Comparison of ENCODE assay signal across 19 mouse cellular contexts in genomic region chr3:149110831-149111230, GRCm38 (mm10).
DNase-seq lines count a peak whose midpoint lies in the region; ATAC-seq and TF ChIP-seq lines count a peak whose summit lies in the region.
"Had no signal": no experiment of that assay in that cellular context is flagged by ENCODE, and none has a peak within 500 bp of the region (broad histone marks: within the 10 kb centered on the region; RNA-seq: fewer than 3 reads in every experiment).

No protein-coding gene starts in this region.

- peak overlapping the region; percentile 77; the same call in 1 of the 2 replicates for H3K27ac ChIP-seq in intestine, embryonic 15.5 days
- no peak overlapping the region for H3K27ac ChIP-seq in intestine, postnatal 0 days (ENCODE audit: low read depth, low read length)
- no peak overlapping the region for H3K27ac ChIP-seq in liver, adult 2 months (replicated peaks; ENCODE audit: insufficient read depth, low read depth, low read length)
- H3K27ac ChIP-seq in liver, embryonic 12.5 days: no peak overlapping the region
- no peak overlapping the region for H3K27ac ChIP-seq in midbrain, embryonic 13.5 days
- H3K27ac ChIP-seq: embryonic facial prominence, embryonic 12.5 days; forebrain, embryonic 15.5 days had no signal

- H3K9ac ChIP-seq in intestine, embryonic 15.5 days: no peak overlapping the region
- H3K9ac ChIP-seq in intestine, postnatal 0 days (ENCODE audit: low read depth, low read length): no peak overlapping the region
- H3K9ac ChIP-seq in liver, adult 2 months (ENCODE audit: low read depth, low read length): no peak overlapping the region
- no peak overlapping the region for H3K9ac ChIP-seq in liver, embryonic 12.5 days
- no peak overlapping the region for H3K9ac ChIP-seq in midbrain, embryonic 13.5 days (replicated peaks)
- H3K9ac ChIP-seq: embryonic facial prominence, embryonic 12.5 days; forebrain, embryonic 15.5 days had no signal

- H3K4me3 ChIP-seq in intestine, embryonic 15.5 days (replicated peaks): no peak overlapping the region
- H3K4me3 ChIP-seq in intestine, postnatal 0 days (ENCODE audit: low read depth, low read length): no peak overlapping the region
- no peak overlapping the region for H3K4me3 ChIP-seq in liver, adult 2 months (ENCODE audit: insufficient read depth, low read depth, low read length)
- no peak overlapping the region for H3K4me3 ChIP-seq in liver, embryonic 12.5 days
- H3K4me3 ChIP-seq in midbrain, embryonic 13.5 days (replicated peaks): no peak overlapping the region
- H3K4me3 ChIP-seq: embryonic facial prominence, embryonic 12.5 days; forebrain, embryonic 15.5 days had no signal

- no peak for TF ChIP-seq CTCF in intestine, postnatal 0 days (IDR thresholded peaks at IDR 0.05; ENCODE audit: low read depth)
- no peak for TF ChIP-seq CTCF in liver, adult 2 months (IDR thresholded peaks at IDR 0.05; ENCODE audit: low read depth, low read length)

- H3K27me3 ChIP-seq in intestine, embryonic 15.5 days (replicated peaks): no peaks in the 10 kb centered on the region
- H3K27me3 ChIP-seq in intestine, postnatal 0 days (replicated peaks; ENCODE audit: control insufficient read depth, insufficient read depth, low read length): no peaks in the 10 kb centered on the region
- H3K27me3 ChIP-seq in liver, adult 2 months (ENCODE audit: control insufficient read depth, insufficient read depth, low read length): no peaks in the 10 kb centered on the region
- H3K27me3 ChIP-seq in liver, embryonic 12.5 days (replicated peaks): 0 out of 2 replicates have a peak, but pooled peaks cover 4% of the 10 kb centered on the region
- H3K27me3 ChIP-seq in midbrain, embryonic 13.5 days: no peaks in the 10 kb centered on the region
- H3K27me3 ChIP-seq: embryonic facial prominence, embryonic 12.5 days; forebrain, embryonic 15.5 days had no signal

- H3K4me2 ChIP-seq in intestine, embryonic 15.5 days (replicated peaks): no peak overlapping the region
- H3K4me2 ChIP-seq in intestine, postnatal 0 days (replicated peaks; ENCODE audit: low read depth): no peak overlapping the region
- no peak overlapping the region for H3K4me2 ChIP-seq in liver, embryonic 12.5 days
- H3K4me2 ChIP-seq in midbrain, embryonic 13.5 days (replicated peaks): no peak overlapping the region
- H3K4me2 ChIP-seq: embryonic facial prominence, embryonic 12.5 days; forebrain, embryonic 15.5 days had no signal

- peak; percentile 35 for DNase-seq in liver, adult 2 months (ENCODE audit: extremely low read depth, low read depth, low spot score)
- peak; percentile 23 for DNase-seq in lung, postnatal 36 days
- DNase-seq in lung, adult 18-20 months: no peak
- no peak for DNase-seq in thymus, postnatal 14 days
- DNase-seq: adrenal gland, postnatal 10 days; cerebellum, adult 11 months; cerebellum, adult 8-10 months; cerebellum, postnatal 14 days; embryo, embryonic 11 days; gastrocnemius, postnatal 36 days; heart, adult 18-20 months; heart, postnatal 14 days had no signal

- peaks cover 14% of the 10 kb centered on the region for H3K4me1 ChIP-seq in intestine, embryonic 15.5 days (replicated peaks)
- no peaks in the 10 kb centered on the region; the same call in 1 of the 2 replicates for H3K4me1 ChIP-seq in intestine, postnatal 0 days (replicated peaks; ENCODE audit: control insufficient read depth, insufficient read depth, low read length)
- H3K4me1 ChIP-seq in liver, adult 2 months (ENCODE audit: control insufficient read depth, insufficient read depth, low read length): no peaks in the 10 kb centered on the region; the same call in 1 of the 2 replicates
- peaks cover 6% of the 10 kb centered on the region; the same call in 1 of the 2 replicates for H3K4me1 ChIP-seq in liver, embryonic 12.5 days
- H3K4me1 ChIP-seq in midbrain, embryonic 13.5 days (replicated peaks): no peaks in the 10 kb centered on the region
- H3K4me1 ChIP-seq: forebrain, embryonic 15.5 days had no signal

- WGBS in intestine, embryonic 15.5 days: 25% methylated on average over 9 of the region's 9 CpGs
- 31% methylated on average over 9 of the region's 9 CpGs for WGBS in intestine, postnatal 0 days
- 50% methylated on average over 9 of the region's 9 CpGs for WGBS in liver, adult 2 months
- WGBS in liver, embryonic 12.5 days (ENCODE audit: insufficient replicate concordance): 42% methylated on average over 9 of the region's 9 CpGs
- WGBS in midbrain, embryonic 13.5 days: 75% methylated on average over 9 of the region's 9 CpGs

- H3K79me2 ChIP-seq in liver, adult 2 months (ENCODE audit: control insufficient read depth, insufficient read depth, low read length): no peaks in the 10 kb centered on the region

- H3K9me3 ChIP-seq in intestine, embryonic 15.5 days: no peaks in the 10 kb centered on the region
- no peaks in the 10 kb centered on the region for H3K9me3 ChIP-seq in intestine, postnatal 0 days (ENCODE audit: control insufficient read depth)
- H3K9me3 ChIP-seq in liver, embryonic 12.5 days (replicated peaks): no peaks in the 10 kb centered on the region
- no peaks in the 10 kb centered on the region for H3K9me3 ChIP-seq in midbrain, embryonic 13.5 days
- H3K9me3 ChIP-seq: embryonic facial prominence, embryonic 12.5 days; forebrain, embryonic 15.5 days; heart, embryonic 10.5 days had no signal

- no peak for ATAC-seq in intestine, embryonic 15.5 days
- no peak for ATAC-seq in intestine, postnatal 0 days
- no peak for ATAC-seq in liver, embryonic 12.5 days
- ATAC-seq in midbrain, embryonic 13.5 days: no peak
- ATAC-seq: forebrain, embryonic 15.5 days had no signal

- H3K36me3 ChIP-seq in intestine, embryonic 15.5 days: no peaks in the 10 kb centered on the region
- H3K36me3 ChIP-seq in intestine, postnatal 0 days (ENCODE audit: control insufficient read depth, insufficient read depth): no peaks in the 10 kb centered on the region
- H3K36me3 ChIP-seq in liver, adult 2 months (ENCODE audit: control insufficient read depth, insufficient read depth, low read length): no peaks in the 10 kb centered on the region
- no peaks in the 10 kb centered on the region for H3K36me3 ChIP-seq in liver, embryonic 12.5 days
- H3K36me3 ChIP-seq in midbrain, embryonic 13.5 days: no peaks in the 10 kb centered on the region
- H3K36me3 ChIP-seq: embryonic facial prominence, embryonic 12.5 days; forebrain, embryonic 15.5 days; heart, embryonic 10.5 days had no signal

- TF ChIP-seq POLR2A in liver, adult 2 months (IDR thresholded peaks at IDR 0.05; ENCODE audit: extremely low read depth, insufficient read depth, low read length): no peak

Comparison
In these comparisons a context has a peak if more than half of its experiments do, and no peak if none do; other contexts are left out.
1. DNase-seq: peak in liver, adult 2 months (single experiment) and lung, postnatal 36 days (single experiment); none in lung, adult 18-20 months (0 of 2) and thymus, postnatal 14 days (single experiment).